Mouse (Mus musculus): Measurements from ENCODE around the gene Sapcd1. TPM values are rescaled to one million over a fixed set of nuclear protein-coding genes. Genes with fewer than 3 reads are reported as not detected.

Sapcd1 gene
- polyA plus RNA-seq, 1 experiment from 2014 or later: 2.1 TPM

- no peaks in the 10 kb centered on the region for H3K27me3 ChIP-seq (ENCODE audit: control insufficient read depth, insufficient read depth, low read length)
- H3K27ac ChIP-seq (ENCODE audit: low read depth, low read length): peak overlapping the region; percentile 97; the same call in 1 of the 2 replicates
- peaks cover 8% of the 10 kb centered on the region for H3K36me3 ChIP-seq (ENCODE audit: control insufficient read depth, insufficient read depth, low read length)
- peak overlapping the region; percentile 80 for H3K4me3 ChIP-seq (ENCODE audit: low read depth, low read length)
- ATAC-seq (ENCODE audit: low read depth): no peak
- H3K9ac ChIP-seq (replicated peaks; ENCODE audit: low read depth, low read length): peak overlapping the region; percentile 81
- peak overlapping the region; percentile 97 for H3K4me2 ChIP-seq (ENCODE audit: low read depth, low read length)
- H3K4me1 ChIP-seq (ENCODE audit: control insufficient read depth, insufficient read depth, low read length): peaks cover 13% of the 10 kb centered on the region; the same call in 1 of the 2 replicates
- WGBS: under 1% methylated on average over 15 of the region's 15 CpGs
- no peaks in the 10 kb centered on the region for H3K9me3 ChIP-seq (ENCODE audit: control insufficient read depth, low read length)
These were observed 45.5 kb downstream of the Sapcd1 start for GRCm38 (mm10) chr17:34982328-34982727.

- peak within 1 kb of the TSS; percentile 81 for H3K9ac ChIP-seq (replicated peaks; ENCODE audit: low read depth, low read length)
- H3K4me1 ChIP-seq (ENCODE audit: control insufficient read depth, insufficient read depth, low read length): peaks cover 13% of the 10 kb centered on the region; the same call in 1 of the 2 replicates
- under 1% methylated on average over 58 of the region's 58 CpGs for WGBS
- peak within 1 kb of the TSS; percentile 97 for H3K27ac ChIP-seq (ENCODE audit: low read depth, low read length)
- no peaks in the 10 kb centered on the region for H3K9me3 ChIP-seq (ENCODE audit: control insufficient read depth, low read length)
- H3K4me2 ChIP-seq (ENCODE audit: low read depth, low read length): peak within 1 kb of the TSS; percentile 97
- H3K27me3 ChIP-seq (ENCODE audit: control insufficient read depth, insufficient read depth, low read length): no peaks in the 10 kb centered on the region
- peak; percentile 95 for ATAC-seq (ENCODE audit: low read depth)
- peak within 1 kb of the TSS; percentile 80 for H3K4me3 ChIP-seq (ENCODE audit: low read depth, low read length)
- peaks cover 8% of the 10 kb centered on the region for H3K36me3 ChIP-seq (ENCODE audit: control insufficient read depth, insufficient read depth, low read length)
These were observed 46.1 kb downstream of the Sapcd1 start, which contains the start of gene Lsm2 for GRCm38 (mm10) chr17:34981690-34982180. TSS of gene Lsm2 (plus strand) at chr17:34981862.

- no peak overlapping the region; the same call in 1 of the 2 replicates for H3K9ac ChIP-seq (replicated peaks; ENCODE audit: low read depth, low read length)
- no peak for ATAC-seq (ENCODE audit: low read depth)
- peaks cover 13% of the 10 kb centered on the region; the same call in 1 of the 2 replicates for H3K4me1 ChIP-seq (ENCODE audit: control insufficient read depth, insufficient read depth, low read length)
- no peaks in the 10 kb centered on the region for H3K27me3 ChIP-seq (ENCODE audit: control insufficient read depth, insufficient read depth, low read length)
- no peaks in the 10 kb centered on the region for H3K9me3 ChIP-seq (ENCODE audit: control insufficient read depth, low read length)
- H3K4me3 ChIP-seq (ENCODE audit: low read depth, low read length): peak overlapping the region; percentile 80
- peak overlapping the region; percentile 97 for H3K4me2 ChIP-seq (ENCODE audit: low read depth, low read length)
- no peaks in the 10 kb centered on the region for H3K36me3 ChIP-seq (ENCODE audit: control insufficient read depth, insufficient read depth, low read length)
- WGBS: 17% methylated on average over 2 of the region's 2 CpGs
- no peak overlapping the region for H3K27ac ChIP-seq (ENCODE audit: low read depth, low read length)
These were observed 47.2 kb downstream of the Sapcd1 start for GRCm38 (mm10) chr17:34980655-34981054.

- no peaks in the 10 kb centered on the region for H3K9me3 ChIP-seq (ENCODE audit: control insufficient read depth, low read length)
- no peak overlapping the region for H3K4me2 ChIP-seq (ENCODE audit: low read depth, low read length)
- H3K27ac ChIP-seq (ENCODE audit: low read depth, low read length): no peak overlapping the region
- no peaks in the 10 kb centered on the region for H3K27me3 ChIP-seq (ENCODE audit: control insufficient read depth, insufficient read depth, low read length)
- ATAC-seq (ENCODE audit: low read depth): no peak
- H3K9ac ChIP-seq (replicated peaks; ENCODE audit: low read depth, low read length): no peak overlapping the region
- no peaks in the 10 kb centered on the region for H3K36me3 ChIP-seq (ENCODE audit: control insufficient read depth, insufficient read depth, low read length)
- peaks cover 13% of the 10 kb centered on the region; the same call in 1 of the 2 replicates for H3K4me1 ChIP-seq (ENCODE audit: control insufficient read depth, insufficient read depth, low read length)
- no peak overlapping the region for H3K4me3 ChIP-seq (ENCODE audit: low read depth, low read length)
- 96% methylated on average over 4 of the region's 4 CpGs for whole genome bisulfite sequencing
These were observed 48.2 kb downstream of the Sapcd1 start for GRCm38 (mm10) chr17:34979631-34980030.

- Histone ChIP-seq H3K27ac (ENCODE audit: low read depth, low read length) (no peak overlapping the region), H3K4me2 (ENCODE audit: low read depth, low read length) (no peak overlapping the region), H3K27me3 (ENCODE audit: control insufficient read depth, insufficient read depth, low read length) (no peaks in the 10 kb centered on the region), H3K4me3 (ENCODE audit: low read depth, low read length) (no peak overlapping the region), H3K9me3 (ENCODE audit: control insufficient read depth, low read length) (no peaks in the 10 kb centered on the region), H3K9ac (replicated peaks; ENCODE audit: low read depth, low read length) (no peak overlapping the region), H3K4me1 (ENCODE audit: control insufficient read depth, insufficient read depth, low read length) (peaks cover 13% of the 10 kb centered on the region; the same call in 1 of the 2 replicates), H3K36me3 (ENCODE audit: control insufficient read depth, insufficient read depth, low read length) (no peaks in the 10 kb centered on the region)
- no peak for ATAC-seq (ENCODE audit: low read depth)
- whole genome bisulfite sequencing: 90% methylated on average over 27 of the region's 27 CpGs
These were observed 49.6 kb downstream of the Sapcd1 start for GRCm38 (mm10) chr17:34978239-34978638.

- Histone ChIP-seq H3K4me3 (ENCODE audit: low read depth, low read length) (no peak overlapping the region), H3K9me3 (ENCODE audit: control insufficient read depth, low read length) (no peaks in the 10 kb centered on the region), H3K4me1 (ENCODE audit: control insufficient read depth, insufficient read depth, low read length) (peaks cover 11% of the 10 kb centered on the region; the same call in 1 of the 2 replicates), H3K27ac (ENCODE audit: low read depth, low read length) (no peak overlapping the region), H3K9ac (replicated peaks; ENCODE audit: low read depth, low read length) (no peak overlapping the region), H3K36me3 (ENCODE audit: control insufficient read depth, insufficient read depth, low read length) (no peaks in the 10 kb centered on the region), H3K4me2 (ENCODE audit: low read depth, low read length) (no peak overlapping the region), H3K27me3 (ENCODE audit: control insufficient read depth, insufficient read depth, low read length) (no peaks in the 10 kb centered on the region)
- WGBS: 97% methylated on average over 20 of the region's 20 CpGs
- no peak for ATAC-seq (ENCODE audit: low read depth)
These were observed 50.8 kb downstream of the Sapcd1 start for GRCm38 (mm10) chr17:34977000-34977399.

Other genes starting within 250 kb of the Sapcd1 start
- gene Cyp21a1, start 223.5 kb downstream of the Sapcd1 start, polyA plus RNA-seq (2014; fragmentation: Nextera tagmentation; extraction: Ambion mirVana): not detected in 2 replicates
- 30.5 and 37.7 TPM in 2 replicates for gene Stk19, start 191.1 kb downstream of the Sapcd1 start, polyA plus RNA-seq (2014; fragmentation: Nextera tagmentation; extraction: Ambion mirVana)
- 59.4 and 67.7 TPM in 2 replicates for gene Dxo, start 191.0 kb downstream of the Sapcd1 start, polyA plus RNA-seq (2014; fragmentation: Nextera tagmentation; extraction: Ambion mirVana)
- 46.2 and 57.7 TPM in 2 replicates for gene Skiv2l, start 177.8 kb downstream of the Sapcd1 start, polyA plus RNA-seq (2014; fragmentation: Nextera tagmentation; extraction: Ambion mirVana)
- gene Nelfe, start 177.6 kb downstream of the Sapcd1 start, polyA plus RNA-seq (2014; fragmentation: Nextera tagmentation; extraction: Ambion mirVana): 78.3 and 78.9 TPM in 2 replicates
- gene Cfb, start 165.5 kb downstream of the Sapcd1 start, polyA plus RNA-seq (2014; fragmentation: Nextera tagmentation; extraction: Ambion mirVana): 1.3 and 2.0 TPM in 2 replicates
- 2.2 and 2.3 TPM in 2 replicates for gene Zbtb12, start 148.5 kb downstream of the Sapcd1 start, polyA plus RNA-seq (2014; fragmentation: Nextera tagmentation; extraction: Ambion mirVana)
- gene Gm20547, start 146.0 kb downstream of the Sapcd1 start, polyA plus RNA-seq (2014; fragmentation: Nextera tagmentation; extraction: Ambion mirVana): not detected in 2 replicates
- gene C2, start 129.8 kb downstream of the Sapcd1 start, polyA plus RNA-seq (2014; fragmentation: Nextera tagmentation; extraction: Ambion mirVana): 1.5 and 2.1 TPM in 2 replicates
- 78.1 and 86.8 TPM in 2 replicates for gene Ehmt2, start 129.5 kb downstream of the Sapcd1 start, polyA plus RNA-seq (2014; fragmentation: Nextera tagmentation; extraction: Ambion mirVana)
- gene Slc44a4, start 113.5 kb downstream of the Sapcd1 start, polyA plus RNA-seq (2014; fragmentation: Nextera tagmentation; extraction: Ambion mirVana): not detected in 2 replicates
- 27.4 and 30.1 TPM in 2 replicates for gene Neu1, start 96.8 kb downstream of the Sapcd1 start, polyA plus RNA-seq (2014; fragmentation: Nextera tagmentation; extraction: Ambion mirVana)
- gene Hspa1b, start 68.8 kb downstream of the Sapcd1 start, polyA plus RNA-seq (2014; fragmentation: Nextera tagmentation; extraction: Ambion mirVana): 0.27 and 0.35 TPM in 2 replicates
- gene Gm20481, start 58.1 kb downstream of the Sapcd1 start, polyA plus RNA-seq (2014; fragmentation: Nextera tagmentation; extraction: Ambion mirVana): not detected in 2 replicates
- 7.0 and 7.6 TPM in 2 replicates for gene Hspa1a, start 55.9 kb downstream of the Sapcd1 start, polyA plus RNA-seq (2014; fragmentation: Nextera tagmentation; extraction: Ambion mirVana)
- 1.6 and 2.8 TPM in 2 replicates for gene Hspa1l, start 55.3 kb downstream of the Sapcd1 start, polyA plus RNA-seq (2014; fragmentation: Nextera tagmentation; extraction: Ambion mirVana)
- gene Lsm2, start 46.2 kb downstream of the Sapcd1 start, polyA plus RNA-seq (2014; fragmentation: Nextera tagmentation; extraction: Ambion mirVana): 89.1 and 89.5 TPM in 2 replicates
- gene Vars, start 27.0 kb downstream of the Sapcd1 start, polyA plus RNA-seq (2014; fragmentation: Nextera tagmentation; extraction: Ambion mirVana): 51.4 and 56.9 TPM in 2 replicates
- 0.11 and 0.15 TPM in 2 replicates for gene Vwa7, start 11.4 kb downstream of the Sapcd1 start, polyA plus RNA-seq (2014; fragmentation: Nextera tagmentation; extraction: Ambion mirVana)
- 1.9 and 2.2 TPM in 2 replicates for gene Msh5, start 18.7 kb upstream of the Sapcd1 start, polyA plus RNA-seq (2014; fragmentation: Nextera tagmentation; extraction: Ambion mirVana)
- gene Clic1, start 21.9 kb upstream of the Sapcd1 start, polyA plus RNA-seq (2014; fragmentation: Nextera tagmentation; extraction: Ambion mirVana): 13.3 and 37.0 TPM in 2 replicates
- 269 and 303 TPM in 2 replicates for gene Ddah2, start 31.0 kb upstream of the Sapcd1 start, polyA plus RNA-seq (2014; fragmentation: Nextera tagmentation; extraction: Ambion mirVana)
- gene Ly6g6c, start 37.4 kb upstream of the Sapcd1 start, polyA plus RNA-seq (2014; fragmentation: Nextera tagmentation; extraction: Ambion mirVana): not detected in 2 replicates
- 0.12 and 0.15 TPM in 2 replicates for gene Mpig6b, start 38.2 kb upstream of the Sapcd1 start, polyA plus RNA-seq (2014; fragmentation: Nextera tagmentation; extraction: Ambion mirVana)
- 0.46 and 0.66 TPM in 2 replicates for gene Ly6g6e, start 48.9 kb upstream of the Sapcd1 start, polyA plus RNA-seq (2014; fragmentation: Nextera tagmentation; extraction: Ambion mirVana)
- gene Ly6g6d, start 50.0 kb upstream of the Sapcd1 start, polyA plus RNA-seq (2014; fragmentation: Nextera tagmentation; extraction: Ambion mirVana): 0.84 and 1.8 TPM in 2 replicates
- 0.23 TPM in 1 of 2 replicates, not detected in the other for gene Ly6g6f, start 57.6 kb upstream of the Sapcd1 start, polyA plus RNA-seq (2014; fragmentation: Nextera tagmentation; extraction: Ambion mirVana)
- 82.3 and 92.5 TPM in 2 replicates for gene Abhd16a, start 61.2 kb upstream of the Sapcd1 start, polyA plus RNA-seq (2014; fragmentation: Nextera tagmentation; extraction: Ambion mirVana)
- gene Ly6g5c, start 80.3 kb upstream of the Sapcd1 start, polyA plus RNA-seq (2014; fragmentation: Nextera tagmentation; extraction: Ambion mirVana): not detected in 2 replicates
- 0.52 and 0.92 TPM in 2 replicates for gene Ly6g5b, start 87.4 kb upstream of the Sapcd1 start, polyA plus RNA-seq (2014; fragmentation: Nextera tagmentation; extraction: Ambion mirVana)
- 22.2 and 23.7 TPM in 2 replicates for gene Gpank1, start 93.4 kb upstream of the Sapcd1 start, polyA plus RNA-seq (2014; fragmentation: Nextera tagmentation; extraction: Ambion mirVana)
- 361 and 363 TPM in 2 replicates for gene Csnk2b, start 94.0 kb upstream of the Sapcd1 start, polyA plus RNA-seq (2014; fragmentation: Nextera tagmentation; extraction: Ambion mirVana)
- 8.1 and 9.7 TPM in 2 replicates for gene D17H6S53E, start 98.4 kb upstream of the Sapcd1 start, polyA plus RNA-seq (2014; fragmentation: Nextera tagmentation; extraction: Ambion mirVana)
- gene Apom, start 104.0 kb upstream of the Sapcd1 start, polyA plus RNA-seq (2014; fragmentation: Nextera tagmentation; extraction: Ambion mirVana): 0.75 and 0.89 TPM in 2 replicates
- 88.3 and 102 TPM in 2 replicates for gene Bag6, start 107.2 kb upstream of the Sapcd1 start, polyA plus RNA-seq (2014; fragmentation: Nextera tagmentation; extraction: Ambion mirVana)
- 181 and 195 TPM in 2 replicates for gene Prrc2a, start 136.9 kb upstream of the Sapcd1 start, polyA plus RNA-seq (2014; fragmentation: Nextera tagmentation; extraction: Ambion mirVana)
- 6.7 and 10.7 TPM in 2 replicates for gene Aif1, start 148.1 kb upstream of the Sapcd1 start, polyA plus RNA-seq (2014; fragmentation: Nextera tagmentation; extraction: Ambion mirVana)
- 3.7 and 8.8 TPM in 2 replicates for gene Lst1, start 160.4 kb upstream of the Sapcd1 start, polyA plus RNA-seq (2014; fragmentation: Nextera tagmentation; extraction: Ambion mirVana)
- gene Ltb, start 166.4 kb upstream of the Sapcd1 start, polyA plus RNA-seq (2014; fragmentation: Nextera tagmentation; extraction: Ambion mirVana): 0.31 and 0.62 TPM in 2 replicates
- gene Tnf, start 174.0 kb upstream of the Sapcd1 start, polyA plus RNA-seq (2014; fragmentation: Nextera tagmentation; extraction: Ambion mirVana): not detected in 2 replicates
- gene Lta, start 177.3 kb upstream of the Sapcd1 start, polyA plus RNA-seq (2014; fragmentation: Nextera tagmentation; extraction: Ambion mirVana): 0.24 and 0.26 TPM in 2 replicates
- gene Gm16181, start 192.8 kb upstream of the Sapcd1 start, polyA plus RNA-seq (2014; fragmentation: Nextera tagmentation; extraction: Ambion mirVana): 0.44 TPM in 1 of 2 replicates, not detected in the other
- gene Atp6v1g2, start 205.6 kb upstream of the Sapcd1 start, polyA plus RNA-seq (2014; fragmentation: Nextera tagmentation; extraction: Ambion mirVana): 118 and 154 TPM in 2 replicates
- 3.4 and 4.3 TPM in 2 replicates for gene Nfkbil1, start 207.8 kb upstream of the Sapcd1 start, polyA plus RNA-seq (2014; fragmentation: Nextera tagmentation; extraction: Ambion mirVana)
- 373 and 383 TPM in 2 replicates for gene Ddx39b, start 213.7 kb upstream of the Sapcd1 start, polyA plus RNA-seq (2014; fragmentation: Nextera tagmentation; extraction: Ambion mirVana)
- 99.9 and 111 TPM in 2 replicates for gene H2-D1, start 234.7 kb upstream of the Sapcd1 start, polyA plus RNA-seq (2014; fragmentation: Nextera tagmentation; extraction: Ambion mirVana)

All from neural tube, embryonic 14.5 days (tissue).